Mouse (Mus musculus): ENCODE data around the gene Dpagt1. TPM values are rescaled to one million over a fixed set of nuclear protein-coding genes. Genes with fewer than 3 reads are reported as not detected.
"Not testable (repeated sequence)": the region's sequence is repeated elsewhere in the genome, so short reads cannot be mapped to it uniquely, and the experiment has no call there.

Gene Dpagt1
- total RNA-seq, 2 experiments from 2014 or later, result 18.8 to 21.0 TPM

DNA sequence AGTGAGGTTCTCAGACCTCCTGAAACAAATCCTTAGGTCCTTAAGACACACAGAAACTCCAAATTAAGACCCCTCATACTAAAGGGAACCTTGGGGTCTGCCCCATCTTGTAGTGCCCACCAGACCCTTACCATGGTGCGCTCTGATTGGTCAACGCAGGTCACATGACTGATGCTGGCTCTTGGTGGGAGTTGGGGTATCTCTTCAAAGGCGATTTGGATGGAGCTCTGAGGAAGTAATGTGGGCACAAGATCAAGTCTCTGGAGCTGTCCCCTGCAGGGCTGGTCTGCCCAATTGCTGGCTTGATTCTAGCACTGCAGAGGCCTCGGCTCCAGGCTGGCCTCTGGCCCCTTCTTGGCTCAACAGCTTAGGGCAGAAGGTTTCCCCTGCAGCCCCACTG lies 8.4 kb upstream of the Dpagt1 start:
- intact Hi-C loops (cut with DNase I), result no loop called here
- DNase-seq, result no peak

DNA sequence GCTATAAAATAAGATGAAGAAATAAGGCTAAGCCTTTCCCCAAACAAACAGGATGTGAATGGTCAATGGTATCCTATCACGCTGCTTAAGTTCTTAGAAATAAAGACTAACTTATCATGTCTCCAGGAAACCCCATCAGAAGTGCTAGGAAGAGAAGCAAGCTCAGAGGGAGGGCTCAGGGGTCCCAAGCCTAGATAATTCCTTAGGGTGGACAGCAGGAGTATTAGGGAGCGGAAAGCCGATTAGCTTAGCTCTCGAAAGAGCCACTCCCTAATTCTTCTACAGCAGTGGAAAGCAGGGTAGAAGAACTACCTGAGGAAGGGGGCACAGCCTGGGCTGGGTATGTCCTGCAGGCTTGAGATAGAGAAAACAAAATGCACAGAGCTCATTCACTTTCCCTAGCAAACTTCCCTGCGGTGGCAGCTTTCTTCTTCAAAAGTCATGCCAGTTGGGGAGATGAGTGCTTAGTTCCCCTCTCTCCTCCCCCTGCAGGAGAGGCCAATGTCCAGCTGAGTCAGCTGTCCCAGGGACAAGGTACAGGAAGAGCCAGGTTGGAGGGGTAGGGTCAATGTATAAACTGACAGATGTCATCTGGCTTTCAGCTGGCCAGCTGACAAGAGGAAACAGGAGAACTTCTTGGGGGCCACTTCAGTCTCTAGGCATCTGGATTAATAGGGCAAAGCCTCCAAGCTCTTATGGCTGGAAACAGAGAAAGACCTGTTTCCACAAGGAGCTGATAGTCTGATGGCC lies 7.6 kb upstream of the Dpagt1 start:
- DNase-seq, result no peak
- intact Hi-C loops (cut with DNase I), result no loop called here

DNA sequence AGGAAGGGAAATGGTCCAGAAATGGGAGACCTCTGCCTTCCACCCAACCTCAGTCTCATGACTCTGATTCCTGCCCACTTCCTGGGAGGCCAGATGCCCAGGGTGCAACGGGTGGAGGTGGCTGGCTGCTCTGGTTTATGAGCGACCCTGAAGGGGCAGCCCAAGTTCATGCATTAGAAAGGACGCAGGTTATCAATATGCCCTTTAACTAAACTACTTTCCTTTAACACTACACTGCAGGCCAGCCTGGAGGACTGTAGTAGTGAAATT lies 7.1 kb upstream of the Dpagt1 start:
- no peak for DNase-seq
- intact Hi-C loops (cut with DNase I), result no loop called here

DNA sequence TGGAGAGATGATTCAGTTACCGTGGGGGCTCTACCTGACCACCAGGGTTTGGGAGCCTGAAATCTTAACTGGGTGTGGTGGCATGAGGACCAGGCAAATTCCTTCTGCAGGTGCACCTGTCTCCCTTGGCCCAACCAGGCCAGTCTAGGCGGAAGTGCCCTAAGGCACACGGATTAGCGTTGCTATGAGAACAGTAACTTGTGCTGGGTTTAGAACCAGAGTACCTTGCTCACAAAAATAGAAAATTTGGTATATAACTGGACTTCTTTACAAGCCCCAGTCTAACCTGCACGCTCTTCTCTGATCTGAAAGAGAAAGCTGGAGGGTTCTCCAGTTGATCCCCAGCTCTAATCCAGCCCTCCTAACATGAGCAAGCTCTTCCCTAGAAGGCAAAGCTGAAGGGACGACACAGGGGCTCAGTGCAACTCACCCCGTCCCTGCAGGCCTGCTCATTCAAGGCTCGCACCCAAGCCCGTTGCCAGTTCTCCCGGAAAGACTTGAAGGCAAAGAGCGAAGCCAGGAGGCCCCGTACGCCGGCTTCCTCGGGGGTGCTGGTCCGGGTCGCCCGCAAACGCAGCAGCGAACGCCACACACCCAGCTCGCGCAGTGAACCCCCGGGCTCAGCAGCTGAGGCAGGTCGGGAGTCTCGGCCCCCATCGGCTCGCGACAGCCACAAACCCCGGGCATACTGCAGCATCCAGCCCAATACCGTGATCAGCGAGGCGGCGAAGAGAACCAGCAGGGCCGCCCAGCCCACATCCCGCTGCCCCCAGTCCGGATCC lies 6.5 kb upstream of the Dpagt1 start:
- DNase-seq, result no peak
- intact Hi-C loops (cut with DNase I), result no loop called here

DNA sequence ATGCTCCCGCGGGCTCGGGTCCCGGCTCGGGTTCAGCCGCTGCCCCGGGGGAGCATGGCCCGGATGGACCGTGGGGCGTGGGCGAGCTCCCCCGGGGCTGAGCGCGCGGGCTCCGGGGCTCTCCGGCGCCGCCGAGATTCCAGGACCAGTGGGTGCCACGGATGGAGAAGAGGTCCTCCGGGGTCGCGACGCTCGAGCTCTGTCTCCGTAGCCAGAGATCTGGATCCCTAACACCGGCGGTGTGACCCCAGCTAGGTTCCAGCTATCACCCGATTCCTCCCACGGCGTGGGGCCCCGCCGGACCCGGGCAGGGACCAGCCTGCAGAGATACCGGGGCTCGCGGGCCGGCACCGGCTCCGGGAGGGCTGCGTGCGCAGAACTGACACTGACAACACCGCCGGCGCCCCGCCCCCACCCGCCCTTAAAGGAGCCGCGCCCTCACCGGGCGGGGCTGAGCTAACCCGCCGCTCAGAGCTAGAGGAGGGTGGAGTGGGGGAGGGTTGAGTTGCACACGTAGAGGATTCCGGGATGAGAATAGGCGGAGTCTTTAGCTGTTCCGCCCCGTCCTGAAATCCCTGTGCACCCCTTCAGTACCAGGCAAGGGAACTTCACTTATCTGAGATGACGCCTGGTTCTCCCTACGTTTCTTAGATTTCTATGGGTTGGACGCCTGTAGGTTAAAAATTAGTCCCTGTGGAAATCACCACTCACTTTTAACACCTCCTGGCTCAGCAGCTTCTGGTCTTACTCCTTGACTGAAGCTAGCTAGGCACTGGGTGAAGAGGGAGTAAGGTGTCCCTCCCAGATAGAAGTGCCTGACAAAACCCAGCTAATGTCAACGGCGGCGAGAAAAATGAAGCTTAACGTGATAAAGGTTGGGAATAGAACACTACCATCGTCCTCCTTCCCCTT lies 5.7 kb upstream of the Dpagt1 start, which contains the start of gene C2cd2l:
Gene C2cd2l (minus strand): TSS at position 399 of the 912 bp plus-strand sequence.
- intact Hi-C loops (cut with DNase I), result no loop called here
- peak; percentile 89 to 90 for DNase-seq

DNA sequence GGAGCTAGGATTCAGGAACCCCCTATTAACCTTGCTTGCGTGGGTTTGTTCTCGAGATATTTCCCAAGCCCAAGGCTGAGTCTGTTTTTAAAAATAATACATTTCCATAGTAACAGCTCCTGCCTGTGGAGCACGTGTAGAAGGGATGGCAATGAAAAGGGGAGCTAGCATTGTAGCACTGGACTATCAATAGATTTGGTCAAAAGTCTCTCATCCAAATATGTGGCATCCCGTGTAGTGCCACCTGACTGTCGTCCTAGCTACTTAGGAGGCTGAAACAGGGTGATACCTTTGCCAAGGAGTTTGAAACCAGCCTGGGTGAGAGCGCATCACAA lies 5.1 kb upstream of the Dpagt1 start:
- intact Hi-C loops (cut with DNase I), result no loop called here
- no peak for DNase-seq

DNA sequence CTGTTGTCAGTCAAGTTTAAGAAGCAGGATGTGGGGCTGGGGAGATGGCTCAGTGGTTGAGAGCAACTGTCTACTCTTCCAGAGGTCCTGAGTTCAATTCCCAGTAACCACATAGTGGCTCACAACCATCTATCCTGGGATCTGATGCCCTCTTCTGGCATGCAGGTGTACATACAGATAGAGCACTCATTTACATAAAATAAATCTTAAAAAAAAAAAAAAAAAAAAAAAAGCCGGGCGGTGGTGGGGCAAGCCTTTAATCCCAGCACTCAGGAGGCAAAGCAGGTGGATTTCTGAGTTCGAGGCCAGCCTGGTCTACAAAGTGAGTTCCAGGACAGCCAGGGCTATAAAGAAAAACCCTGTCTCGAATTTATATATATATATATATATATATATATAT lies 2.2 kb upstream of the Dpagt1 start:
- DNase-seq; intact Hi-C loops (cut with DNase I): not testable (repeated sequence)

DNA sequence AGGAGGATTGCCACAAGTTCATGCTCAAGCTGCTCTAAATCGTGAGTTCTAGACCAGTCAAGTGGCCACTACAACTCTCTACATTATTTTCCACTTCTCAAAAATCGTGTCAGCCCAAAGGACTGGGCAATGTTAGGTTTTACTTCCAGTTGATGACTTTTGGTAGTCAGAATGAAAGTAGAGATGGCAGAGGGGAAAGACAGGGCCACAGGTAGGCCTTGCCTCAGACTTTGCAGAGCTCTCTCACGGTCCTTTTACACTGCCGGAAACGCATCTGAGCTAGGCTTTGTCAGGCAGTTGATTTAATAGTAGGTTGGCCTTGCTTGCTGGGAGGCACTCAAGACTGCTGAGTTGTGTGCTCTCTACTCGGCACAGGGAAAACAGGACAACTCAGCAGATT lies 1.7 kb upstream of the Dpagt1 start:
- intact Hi-C loops (cut with DNase I), result no loop called here
- DNase-seq, result no peak

DNA sequence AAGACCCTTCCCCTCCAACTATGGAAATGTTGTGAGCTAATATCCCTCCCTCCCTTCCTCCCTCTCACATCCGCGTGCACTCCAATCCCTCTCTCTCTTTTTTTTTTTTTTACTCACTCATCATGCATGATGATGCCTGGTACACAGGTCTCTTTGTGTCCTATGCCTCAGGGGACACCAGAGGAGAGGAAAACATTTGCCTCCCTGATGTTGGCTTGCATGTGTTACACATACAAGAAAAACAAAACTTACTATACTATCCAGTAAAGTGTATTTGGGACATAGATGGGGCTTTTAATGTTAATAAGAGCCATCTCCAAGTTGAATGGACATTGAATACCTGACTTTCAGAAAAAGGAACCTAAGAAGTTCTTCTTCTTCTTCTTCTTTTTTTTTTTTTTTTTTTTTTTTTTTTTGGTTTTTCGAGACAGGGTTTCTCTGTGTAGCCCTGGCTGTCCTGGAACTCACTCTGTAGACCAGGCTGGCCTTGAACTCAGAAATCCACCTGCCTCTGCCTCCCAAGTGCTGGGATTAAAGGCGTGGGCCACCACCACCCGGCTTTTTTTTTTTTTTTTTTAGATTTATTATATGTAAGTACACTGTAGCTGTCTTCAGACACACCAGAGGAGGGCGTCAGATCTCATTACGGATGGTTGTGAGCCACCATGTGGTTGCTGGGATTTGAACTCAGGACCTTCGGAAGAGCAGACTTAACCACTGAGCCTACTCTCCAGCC lies 619 bp upstream of the Dpagt1 start:
- intact Hi-C loops (cut with DNase I); DNase-seq: not testable (repeated sequence)

DNA sequence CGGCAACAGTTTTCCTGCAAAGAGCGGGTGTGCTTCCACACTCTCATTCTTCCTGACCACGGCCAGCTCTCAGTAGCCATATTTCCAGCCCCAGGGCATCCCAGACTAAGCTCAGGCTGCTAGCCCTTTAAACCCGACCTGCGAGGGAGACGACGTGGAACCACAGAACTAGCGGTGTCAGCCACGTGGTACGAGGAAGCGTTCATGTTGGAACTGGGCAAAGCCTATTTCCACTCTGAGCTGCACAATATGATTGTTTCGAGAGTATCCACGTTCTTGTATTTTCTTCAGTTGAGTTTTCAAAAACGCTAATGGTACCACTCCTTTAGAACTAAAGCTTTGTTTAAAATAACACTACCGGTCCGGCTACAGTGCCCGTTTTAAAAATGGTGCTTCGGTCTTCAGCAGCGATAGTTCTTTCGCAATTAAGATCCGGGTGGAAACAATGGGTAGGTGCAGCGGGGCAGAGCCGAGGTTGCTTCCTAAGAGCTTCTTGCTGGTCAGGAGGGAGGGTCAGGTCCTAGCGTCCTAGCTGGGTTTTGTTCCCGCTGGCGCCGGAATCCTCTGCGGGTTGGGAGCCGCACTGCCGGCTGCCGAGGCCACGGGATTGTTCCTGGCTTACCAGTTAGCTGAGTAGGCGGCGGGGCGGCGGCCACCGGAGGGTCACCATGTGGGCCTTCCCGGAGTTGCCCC lies 698 bp downstream of the Dpagt1 start:
- intact Hi-C loops (cut with DNase I), result loop anchor here (1.0 to 2.0 kb wide), 2 partner anchors 8 to 20 kb away; partner anchors contain the start of gene H2afx
- peak; percentile 77 to 82 for DNase-seq

DNA sequence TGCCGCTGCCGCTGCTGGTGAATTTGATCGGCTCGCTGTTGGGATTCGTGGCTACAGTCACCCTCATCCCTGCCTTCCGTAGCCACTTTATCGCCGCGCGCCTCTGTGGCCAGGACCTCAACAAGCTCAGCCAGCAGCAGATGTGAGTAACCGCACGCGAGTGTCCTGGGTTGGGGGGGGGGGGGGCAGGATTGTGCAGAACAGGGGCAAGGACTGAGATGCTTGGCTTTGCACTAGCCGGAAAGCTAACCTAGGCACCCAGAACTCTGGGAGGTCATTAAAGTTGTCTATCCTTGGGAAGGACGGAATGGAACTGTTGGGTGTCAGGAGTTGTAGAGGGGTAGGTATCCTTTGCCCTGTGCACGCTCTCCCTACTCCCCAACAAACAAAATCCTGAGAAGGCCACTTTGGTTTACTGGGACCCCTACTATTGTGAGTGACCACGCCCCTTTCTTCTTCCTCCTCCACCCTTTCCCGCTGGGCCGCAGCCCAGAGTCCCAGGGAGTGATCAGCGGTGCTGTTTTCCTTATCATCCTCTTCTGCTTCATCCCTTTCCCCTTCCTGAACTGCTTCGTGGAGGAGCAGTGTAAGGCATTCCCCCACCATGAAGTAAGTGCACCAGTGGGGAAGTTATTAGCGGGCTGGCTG lies 1.4 kb downstream of the Dpagt1 start:
- DNase-seq, result peak; percentile 49 to 50
- intact Hi-C loops (cut with DNase I), result loop anchor here (2.0 kb wide), 1 partner anchor 20 kb away; no protein-coding TSS in a partner anchor

DNA sequence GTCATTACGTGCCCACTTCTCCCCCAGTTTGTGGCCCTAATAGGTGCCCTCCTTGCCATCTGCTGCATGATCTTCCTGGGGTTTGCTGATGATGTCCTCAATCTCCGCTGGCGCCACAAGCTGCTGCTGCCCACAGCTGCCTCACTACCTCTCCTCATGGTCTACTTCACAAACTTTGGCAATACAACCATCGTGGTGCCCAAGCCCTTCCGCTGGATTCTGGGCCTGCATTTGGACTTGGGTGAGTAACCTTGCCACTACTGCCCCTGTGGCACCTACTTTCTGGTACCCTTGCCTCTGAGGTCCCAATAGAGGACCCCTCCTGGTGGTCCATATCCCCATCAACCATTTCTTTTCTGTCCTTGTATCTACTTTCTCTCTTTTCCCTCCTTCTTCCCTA lies 2.1 kb downstream of the Dpagt1 start:
- intact Hi-C loops (cut with DNase I), result loop anchor here (2.0 kb wide), 1 partner anchor 21 kb away; no protein-coding TSS in a partner anchor
- no peak for DNase-seq

DNA sequence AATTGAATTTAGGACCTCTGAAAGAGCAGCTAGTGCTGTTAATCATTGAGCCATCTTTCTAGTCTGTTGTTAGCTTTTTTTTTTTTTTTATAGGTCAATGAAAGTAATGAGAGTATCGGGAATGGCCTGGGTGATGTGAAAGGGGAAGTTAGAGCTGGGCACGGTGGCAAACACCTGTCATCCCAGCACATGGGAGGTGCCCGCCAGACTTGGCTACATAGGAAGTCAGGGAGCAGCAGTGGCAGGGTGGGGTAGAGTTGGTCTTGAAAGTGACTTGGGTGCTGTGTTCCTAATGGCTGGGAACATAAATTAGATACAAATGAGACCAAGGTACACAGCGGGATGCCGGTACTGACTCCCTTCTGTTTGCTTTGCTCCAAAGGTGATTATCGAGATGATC lies 4.9 kb downstream of the Dpagt1 start:
- DNase-seq, result no peak
- intact Hi-C loops (cut with DNase I), result no loop called here

DNA sequence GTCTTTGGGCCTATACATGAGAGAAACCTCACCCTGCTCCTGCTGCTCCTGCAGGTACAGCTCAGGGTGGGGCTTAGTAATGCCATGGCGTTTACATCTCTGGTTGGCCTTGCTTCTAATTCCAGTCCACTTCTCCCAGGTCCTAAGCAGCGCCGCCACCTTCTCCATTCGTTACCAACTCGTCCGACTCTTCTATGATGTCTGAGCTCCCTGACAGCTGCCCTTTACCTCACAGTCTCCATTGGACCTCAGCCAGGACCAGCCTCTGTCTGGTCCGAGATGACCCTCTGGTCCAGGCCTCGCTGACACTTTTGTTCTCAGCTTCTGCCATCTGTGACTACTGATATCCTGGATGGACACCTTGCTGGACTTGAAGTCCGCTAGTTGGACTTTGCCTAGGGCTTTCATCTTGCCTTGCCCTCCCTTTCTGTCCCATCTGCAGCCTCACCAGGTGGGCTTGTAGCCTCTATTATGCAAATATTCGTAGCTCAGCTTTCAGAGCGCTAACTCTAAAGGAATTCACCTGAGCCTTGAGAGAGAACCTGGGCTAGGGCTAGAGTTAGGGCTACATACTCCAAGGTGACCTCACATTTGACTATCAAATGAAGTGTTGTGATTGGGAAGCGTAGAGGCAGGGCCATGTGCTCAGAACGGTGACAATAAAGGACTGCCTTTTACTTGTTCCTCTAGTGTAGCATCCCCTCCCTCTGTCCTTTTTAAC lies 7.3 kb downstream of the Dpagt1 start:
- no peak for DNase-seq
- intact Hi-C loops (cut with DNase I), result no loop called here

DNA sequence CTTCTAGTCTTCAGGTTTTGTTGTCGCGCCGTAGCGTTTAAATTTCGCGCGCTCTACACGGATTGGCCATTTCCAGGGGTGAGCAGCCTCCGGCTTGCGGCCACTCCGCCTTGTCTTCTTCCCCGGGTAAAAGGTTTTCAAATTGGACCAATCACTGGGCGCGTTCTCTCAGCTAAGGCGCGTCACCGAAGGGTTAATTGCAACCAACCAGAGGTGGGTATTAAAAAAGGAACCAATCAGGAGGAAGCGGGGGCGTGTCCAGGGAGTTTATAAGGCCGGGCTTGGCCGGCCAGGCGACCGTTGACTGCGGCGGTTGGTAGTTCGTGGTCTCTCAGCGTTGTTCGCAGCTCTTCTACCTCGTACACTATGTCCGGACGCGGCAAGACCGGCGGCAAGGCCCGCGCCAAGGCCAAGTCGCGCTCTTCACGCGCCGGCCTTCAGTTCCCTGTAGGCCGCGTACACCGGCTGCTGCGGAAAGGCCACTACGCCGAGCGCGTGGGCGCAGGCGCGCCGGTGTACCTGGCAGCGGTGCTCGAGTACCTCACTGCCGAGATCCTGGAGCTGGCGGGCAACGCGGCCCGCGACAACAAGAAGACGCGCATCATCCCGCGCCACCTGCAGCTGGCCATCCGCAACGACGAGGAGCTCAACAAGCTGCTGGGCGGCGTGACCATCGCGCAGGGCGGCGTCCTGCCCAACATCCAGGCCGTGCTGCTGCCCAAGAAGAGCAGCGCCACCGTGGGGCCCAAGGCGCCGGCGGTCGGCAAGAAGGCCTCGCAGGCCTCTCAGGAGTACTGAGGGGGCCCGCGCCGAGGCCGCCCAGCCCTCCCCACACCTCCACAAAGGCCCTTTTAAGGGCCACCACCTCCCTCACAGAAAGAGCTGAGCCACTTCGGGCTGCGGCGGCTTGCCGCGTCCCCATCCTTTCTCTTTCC lies 8.8 kb downstream of the Dpagt1 start, which contains the start of gene H2afx:
Gene H2afx (plus strand): TSS at position 299 of the 935 bp plus-strand sequence.
- peak; percentile 96 to 97 for DNase-seq
- intact Hi-C loops (cut with DNase I), result loop anchor here (1.0 to 5.0 kb wide), 2 partner anchors 8 to 32 kb away; partner anchors contain the start of gene Dpagt1

DNA sequence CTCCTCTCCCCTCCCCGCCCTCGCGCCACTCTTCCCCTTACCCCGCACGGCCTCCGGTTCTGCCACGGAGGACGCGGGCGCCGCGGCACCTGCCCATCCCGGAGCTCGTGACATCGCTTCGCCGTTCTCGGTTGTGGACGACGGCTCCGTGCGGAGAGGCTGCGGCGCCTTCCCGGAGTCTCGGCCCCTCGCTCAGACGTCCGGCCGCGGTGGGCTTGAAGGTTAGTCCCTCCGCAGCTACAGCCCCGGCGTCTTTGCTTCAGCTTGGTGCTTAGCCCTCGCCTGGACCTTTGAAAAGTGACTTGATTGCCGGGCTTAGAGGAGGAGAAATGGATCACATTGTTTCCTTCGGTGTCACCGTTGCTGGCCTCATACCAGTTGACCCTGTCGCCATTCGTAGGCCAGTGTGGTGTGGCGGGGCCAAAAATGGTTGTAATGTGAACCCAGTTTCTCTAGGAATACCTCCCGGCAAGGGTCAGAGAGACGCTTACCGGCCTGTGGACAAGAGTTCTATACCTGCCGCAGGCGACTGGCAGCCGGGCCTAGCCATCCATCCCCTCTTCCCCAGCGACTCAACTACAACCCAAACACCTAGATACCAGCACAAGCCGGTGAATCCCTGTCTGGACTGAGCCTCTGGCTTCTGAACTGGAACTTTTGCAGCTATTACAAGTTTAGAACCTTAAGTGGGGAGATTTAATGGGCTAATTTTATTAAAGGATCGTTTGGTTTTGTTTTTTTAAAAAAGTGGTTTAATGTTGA lies 9.7 kb downstream of the Dpagt1 start:
- DNase-seq, result peak; percentile 50 to 54

DNA sequence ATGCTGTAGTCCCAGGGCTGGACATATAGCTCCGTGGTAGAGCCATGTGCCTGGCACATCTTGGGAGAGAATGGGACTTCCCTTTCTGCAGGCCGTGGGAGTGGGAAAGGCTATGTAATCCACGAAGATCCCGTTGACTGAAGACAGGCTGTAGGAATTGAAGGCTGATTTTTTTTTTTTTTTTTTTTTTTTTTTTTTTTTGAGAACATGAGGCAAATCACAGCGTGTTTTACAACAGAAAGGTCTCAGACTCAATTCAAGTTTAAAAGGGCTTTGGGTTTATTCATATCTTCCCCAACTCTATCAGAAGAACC lies 10.2 kb downstream of the Dpagt1 start:
- intact Hi-C loops (cut with DNase I), result loop anchor here (5.0 kb wide), 1 partner anchor 34 kb away; no protein-coding TSS in a partner anchor
- no peak for DNase-seq

More for the DNA sequence above, 9.7 kb downstream of the Dpagt1 start:
- intact Hi-C loops (cut with DNase I), result loop anchor here (5.0 kb wide), 1 partner anchor 33 kb away; no protein-coding TSS in a partner anchor

All from heart, postnatal 14 days (tissue).